Mouse (Mus musculus) thymus, postnatal 4 days (tissue): ENCODE measurements around the gene Nrsn2.
A peak's percentile ranks its signal among the peaks of the same experiment; 100 is the strongest.

ENCODE experiments used
- DNase-seq: peaks from one replicate; pipeline ENCODE4 v3.0.0; 2021

The Nrsn2 gene

GRCm38 (mm10) chr2:152338319-152338718 lies 38.1 kb downstream of the Nrsn2 start:
- no peak for DNase-seq

GRCm38 (mm10) chr2:152337591-152338212 lies 38.7 kb downstream of the Nrsn2 start:
- no peak for DNase-seq

GRCm38 (mm10) chr2:152336856-152337255 lies 39.6 kb downstream of the Nrsn2 start:
- no peak for DNase-seq

- no peak for DNase-seq
Observed at GRCm38 (mm10) chr2:152335289-152335820, 41.1 kb downstream of the Nrsn2 start.

- no peak for DNase-seq
Observed at GRCm38 (mm10) chr2:152333345-152334006, 43.0 kb downstream of the Nrsn2 start.

GRCm38 (mm10) chr2:152332101-152332825 lies 44.2 kb downstream of the Nrsn2 start, which contains the start of gene Rbck1:
TSS of gene Rbck1 (minus strand) at chr2:152332653.
- peak; percentile 87 for DNase-seq

GRCm38 (mm10) chr2:152330858-152331423 lies 45.5 kb downstream of the Nrsn2 start:
- peak; percentile 27 for DNase-seq

GRCm38 (mm10) chr2:152327980-152328379 lies 48.5 kb downstream of the Nrsn2 start:
- no peak for DNase-seq

GRCm38 (mm10) chr2:152326654-152327053 lies 49.8 kb downstream of the Nrsn2 start:
- DNase-seq: no peak

- no peak for DNase-seq
Observed at GRCm38 (mm10) chr2:152326157-152326556, 50.3 kb downstream of the Nrsn2 start.

- no peak for DNase-seq
Observed at GRCm38 (mm10) chr2:152324842-152325241, 51.6 kb downstream of the Nrsn2 start.

- DNase-seq: no peak
Observed at GRCm38 (mm10) chr2:152323971-152324370, 52.5 kb downstream of the Nrsn2 start.

GRCm38 (mm10) chr2:152322198-152322597 lies 54.2 kb downstream of the Nrsn2 start:
- no peak for DNase-seq

- DNase-seq: no peak
Observed at GRCm38 (mm10) chr2:152321558-152321957, 54.9 kb downstream of the Nrsn2 start.
